Mouse (Mus musculus): ENCODE measurements at regions not wholly inside any gene's neighbourhood (a gene's known extent, or its start where the extent isn't known, plus 50 kb on each side); places are given as distances from the start of the nearest gene placed in this dataset.

DNA sequence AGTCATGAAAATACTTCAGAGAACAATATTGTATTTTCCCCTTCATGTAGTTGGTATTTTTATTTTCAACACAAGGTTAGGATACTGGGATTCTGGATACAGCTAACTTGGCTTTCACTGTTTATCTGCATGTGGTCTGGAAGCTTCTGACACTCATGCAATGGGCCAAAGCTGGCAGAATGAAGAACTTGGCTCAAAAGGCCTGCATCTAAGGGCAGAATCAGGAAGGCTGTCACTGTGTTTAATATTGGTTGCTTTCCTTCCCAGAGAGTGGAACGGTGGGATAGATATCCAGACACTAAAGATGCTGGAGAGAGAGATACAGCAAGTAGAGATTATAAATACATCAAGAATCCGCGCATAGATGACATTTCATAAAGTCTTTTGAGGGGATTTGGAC lies 645.4 kb downstream of the Actr3 start:
- no peak for TF ChIP-seq EP300 (IDR thresholded peaks at IDR 0.05; ENCODE audit: insufficient read depth, low read depth, low read length)
- no peak for TF ChIP-seq CTCF (IDR thresholded peaks at IDR 0.05)
